Mouse (Mus musculus) bone marrow, adult 2 months (tissue): ENCODE measurements around the gene Fmo1. TPM values are rescaled to one million over a fixed set of nuclear protein-coding genes. Genes with fewer than 3 reads are reported as not detected.

Source experiments
- H3K27ac ChIP-seq: fragments of 200-500 bp; 2 replicates; pipeline ENCODE4 v1.5.1; 2012; ENCODE audit warnings: low read depth, mild to moderate bottlenecking, control low read depth, inconsistent platforms, low read length; ENCODE audit not compliant: control insufficient read depth, poor library complexity, insufficient read depth
- H3K4me1 ChIP-seq: fragments of 200-500 bp; 2 replicates; pipeline ENCODE4 v1.6.1; 2011; ENCODE audit warnings: low read length; ENCODE audit not compliant: control insufficient read depth, insufficient read depth
- H3K4me3 ChIP-seq: fragments of 200-500 bp; replicated peaks from 2 replicates; pipeline ENCODE3; 2011; ENCODE audit warnings: mild to moderate bottlenecking, low read depth, low read length, control low read depth; ENCODE audit not compliant: control insufficient read depth
- CTCF ChIP-seq: fragments of 200-500 bp; IDR thresholded peaks from 2 replicates; pipeline ENCODE4 v1.5.1; 2011; ENCODE audit warnings: low read length, control low read depth; ENCODE audit not compliant: control insufficient read depth, insufficient read depth
- POLR2A ChIP-seq: fragments of 200-500 bp; IDR thresholded peaks from 2 replicates; pipeline ENCODE4 v1.6.1; 2011; ENCODE audit warnings: low read depth, mild to moderate bottlenecking, control low read depth, low read length, borderline replicate concordance; ENCODE audit not compliant: control insufficient read depth
- WGBS: fragments of 180-500 bp; shearing (Covaris S2); methylation state at CpG from one replicate; pipeline ENCODE4 v1.1.7; 2018; 5-methylcytosine and 5-hydroxymethylcytosine counted together
- polyA plus RNA-seq: library from polyadenylated mRNA; stranded (reverse); fragments of >200 nt; gene quantifications from 2 replicates; pipeline ENCODE4 v1.2.4, GENCODE M21; 2011; ENCODE audit warnings: low replicate concordance; ENCODE audit not compliant: missing spikeins, insufficient read depth, insufficient read length

Fmo1 gene
- polyA plus RNA-seq, 1 experiment, result 10.4 TPM

GRCm38 (mm10) chr1:162831838-162832573, 34.4 kb downstream of the Fmo1 start:
- WGBS, result 56% methylated on average over 5 of the region's 5 CpGs
- H3K4me1 ChIP-seq, result no peaks in the 10 kb centered on the region
- TF ChIP-seq POLR2A (no peak), CTCF (no peak)
- H3K27ac ChIP-seq, result no peak overlapping the region
- no peak overlapping the region for H3K4me3 ChIP-seq

- 84% methylated on average over 5 of the region's 5 CpGs for WGBS
These were observed 47.1 kb downstream of the Fmo1 start for GRCm38 (mm10) chr1:162819280-162819679.

GRCm38 (mm10) chr1:162815381-162816127, 50.9 kb downstream of the Fmo1 start:
- Histone ChIP-seq H3K27ac (no peak overlapping the region), H3K4me1 (no peaks in the 10 kb centered on the region), H3K4me3 (no peak overlapping the region)
- TF ChIP-seq CTCF, result no peak
- TF ChIP-seq POLR2A, result no peak
- 81% methylated on average over 10 of the region's 10 CpGs for whole genome bisulfite sequencing

More at GRCm38 (mm10) chr1:162819280-162819679, 47.1 kb downstream of the Fmo1 start:
- H3K27ac ChIP-seq, result no peak overlapping the region
- no peak for TF ChIP-seq POLR2A
- TF ChIP-seq CTCF, result no peak
- H3K4me1 ChIP-seq, result no peaks in the 10 kb centered on the region
- no peak overlapping the region for H3K4me3 ChIP-seq

GRCm38 (mm10) chr1:162814932-162815331, 51.5 kb downstream of the Fmo1 start:
- Histone ChIP-seq H3K27ac (no peak overlapping the region), H3K4me1 (no peaks in the 10 kb centered on the region), H3K4me3 (no peak overlapping the region)
- no peak for TF ChIP-seq CTCF
- 74% methylated on average over 4 of the region's 4 CpGs for WGBS

- H3K4me3 ChIP-seq, result no peak within 1 kb of the TSS
- WGBS, result 50% methylated on average over 8 of the region's 8 CpGs
- no peak within 1 kb of the TSS for H3K27ac ChIP-seq
- TF ChIP-seq POLR2A, result no peak
- no peaks in the 10 kb centered on the region for H3K4me1 ChIP-seq
These were observed 52.6 kb downstream of the Fmo1 start, which contains the start of gene Fmo4 for GRCm38 (mm10) chr1:162813836-162814156. TSS of gene Fmo4 (minus strand) at chr1:162813972.

- Histone ChIP-seq H3K4me3 (no peak overlapping the region), H3K27ac (no peak overlapping the region), H3K4me1 (no peaks in the 10 kb centered on the region)
- no peak for TF ChIP-seq POLR2A
- no peak for TF ChIP-seq CTCF
- 84% methylated on average over 9 of the region's 9 CpGs for WGBS
These were observed 53.1 kb downstream of the Fmo1 start for GRCm38 (mm10) chr1:162813143-162813835.

GRCm38 (mm10) chr1:162808541-162808940, 57.9 kb downstream of the Fmo1 start:
- H3K4me3 ChIP-seq, result no peak overlapping the region
- no peaks in the 10 kb centered on the region for H3K4me1 ChIP-seq
- no peak for TF ChIP-seq CTCF
- TF ChIP-seq POLR2A, result no peak
- H3K27ac ChIP-seq, result no peak overlapping the region
- WGBS, result 85% methylated on average over 3 of the region's 3 CpGs

- Histone ChIP-seq H3K4me3 (no peak overlapping the region), H3K4me1 (no peaks in the 10 kb centered on the region), H3K27ac (no peak overlapping the region)
- no peak for TF ChIP-seq POLR2A
- WGBS, result 81% methylated on average over 5 of the region's 5 CpGs
These were observed 59.0 kb downstream of the Fmo1 start for GRCm38 (mm10) chr1:162807441-162807840.
